Mouse (Mus musculus): ENCODE measurements around the gene Wsb2.
A peak's percentile ranks its signal among the peaks of the same experiment; 100 is the strongest.
"Not testable (repeated sequence)": the region's sequence is repeated elsewhere in the genome, so short reads cannot be mapped to it uniquely, and the experiment has no call there.

The Wsb2 gene

GRCm38 (mm10) chr5:117390895-117391294 is 33.8 kb downstream of the Wsb2 start:
- DNase-seq (ENCODE audit: low spot score): no peak

GRCm38 (mm10) chr5:117395834-117396233 is 38.7 kb downstream of the Wsb2 start:
- DNase-seq (ENCODE audit: low spot score): no peak

- DNase-seq (ENCODE audit: low spot score): no peak
Observed at GRCm38 (mm10) chr5:117396596-117397014, 39.5 kb downstream of the Wsb2 start.

- DNase-seq (ENCODE audit: low spot score): no peak
Observed at GRCm38 (mm10) chr5:117397371-117397770, 40.3 kb downstream of the Wsb2 start.

GRCm38 (mm10) chr5:117398007-117398550 is 41.0 kb downstream of the Wsb2 start:
- no peak for DNase-seq (ENCODE audit: low spot score)

GRCm38 (mm10) chr5:117399281-117399680 is 42.2 kb downstream of the Wsb2 start:
- DNase-seq (ENCODE audit: low spot score): no peak

- DNase-seq (ENCODE audit: low spot score): no peak
Observed at GRCm38 (mm10) chr5:117403609-117404008, 46.5 kb downstream of the Wsb2 start.

GRCm38 (mm10) chr5:117404671-117405070 is 47.6 kb downstream of the Wsb2 start:
- DNase-seq (ENCODE audit: low spot score): not testable (repeated sequence)

GRCm38 (mm10) chr5:117408216-117408615 is 51.1 kb downstream of the Wsb2 start:
- peak; percentile 26 for DNase-seq (ENCODE audit: low spot score)

GRCm38 (mm10) chr5:117409369-117409768 is 52.3 kb downstream of the Wsb2 start:
- no peak for DNase-seq (ENCODE audit: low spot score)

- DNase-seq (ENCODE audit: low spot score): peak; percentile 88
Observed at GRCm38 (mm10) chr5:117413507-117414501, 56.7 kb downstream of the Wsb2 start, which contains the start of gene Ksr2. TSS of gene Ksr2 (plus strand) at chr5:117414000.

GRCm38 (mm10) chr5:117414611-117415010 is 57.5 kb downstream of the Wsb2 start:
- peak; percentile 33 for DNase-seq (ENCODE audit: low spot score)

- no peak for DNase-seq (ENCODE audit: low spot score)
Observed at GRCm38 (mm10) chr5:117415011-117415912, 58.2 kb downstream of the Wsb2 start.

GRCm38 (mm10) chr5:117417442-117417841 is 60.3 kb downstream of the Wsb2 start:
- DNase-seq (ENCODE audit: low spot score): no peak
